Mouse (Mus musculus) gastrocnemius, postnatal 10 days (tissue): ENCODE measurements at regions not wholly inside any gene's neighbourhood (a gene's known extent, or its start where the extent isn't known, plus 50 kb on each side); places are given as distances from the start of the nearest gene placed in this dataset.
A peak's percentile ranks its signal among the peaks of the same experiment; 100 is the strongest.

Experiments used
- DNase-seq: peaks from one replicate; pipeline ENCODE4 v3.0.0; 2021; ENCODE audit warnings: mixed read lengths

DNA sequence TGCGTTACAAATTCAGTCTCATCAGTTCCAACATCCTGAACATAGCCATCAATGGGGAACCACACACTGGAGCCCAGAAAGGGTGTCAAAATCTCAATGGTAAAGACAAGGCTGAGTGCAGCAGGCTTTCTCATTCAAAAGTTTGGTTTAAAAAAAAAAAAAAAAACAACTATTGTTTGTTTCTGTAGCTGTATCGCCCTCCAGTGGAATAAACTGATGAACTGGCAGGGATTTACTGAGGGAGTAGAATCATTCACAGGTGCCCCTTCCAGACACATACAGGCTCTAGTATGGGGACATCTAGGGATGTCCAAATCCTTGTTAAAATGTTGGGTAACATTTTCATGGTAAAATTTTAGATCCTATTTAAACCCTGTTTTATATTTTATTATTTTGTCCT lies 361.6 kb upstream of the Lmcd1 start:
- DNase-seq, result no peak

DNA sequence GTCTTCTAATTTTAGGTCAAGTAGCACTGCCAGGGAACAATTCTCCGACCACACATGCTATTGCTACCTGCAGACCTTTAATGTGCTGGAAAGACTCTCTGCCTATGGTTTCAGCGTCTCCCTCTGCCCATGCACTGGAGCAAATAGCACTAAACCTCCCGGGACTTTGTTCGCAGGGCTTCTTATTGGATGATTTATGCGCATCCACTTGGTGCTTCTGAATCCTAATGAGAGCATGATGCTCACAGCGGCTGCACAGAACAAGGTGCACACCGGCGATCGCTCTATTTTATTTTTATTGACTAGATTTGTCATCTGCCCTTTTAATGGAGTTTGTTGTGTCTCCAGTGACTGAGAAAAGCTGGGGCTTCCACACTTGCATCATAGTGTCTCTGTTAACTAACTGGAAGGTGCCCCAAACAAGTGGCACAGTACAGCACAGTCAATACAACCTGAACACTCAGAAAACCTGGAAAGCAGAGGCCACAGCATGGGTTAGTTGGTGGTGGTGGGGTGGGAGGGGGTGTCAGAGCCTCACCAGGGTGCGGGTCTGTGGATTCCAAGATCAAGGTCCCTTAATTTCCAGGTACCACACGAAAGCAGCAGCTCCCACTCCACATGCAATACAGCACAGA lies 359.7 kb upstream of the Lmcd1 start:
- DNase-seq, result no peak

DNA sequence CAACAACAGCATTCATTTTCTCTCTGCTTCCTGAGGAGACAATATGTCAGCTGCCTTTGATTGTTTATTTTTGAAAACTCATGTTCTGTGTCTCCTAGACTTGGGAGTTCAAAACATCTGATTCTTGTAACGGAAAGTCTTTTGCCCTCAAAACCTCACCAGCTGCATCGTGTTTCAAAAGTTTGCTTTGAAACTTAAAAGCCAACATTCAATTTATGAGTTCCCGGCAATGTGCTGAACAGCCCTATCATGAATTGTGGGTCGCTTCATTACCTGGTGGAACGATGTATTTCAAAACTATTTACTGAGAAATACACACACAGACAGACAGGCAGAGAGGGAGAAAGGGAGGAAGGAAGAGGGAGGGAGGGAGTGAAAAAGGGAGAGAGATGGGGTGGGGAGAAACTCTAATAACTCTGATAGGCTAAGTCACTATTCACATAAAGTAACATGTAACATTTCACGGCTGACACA lies 356.3 kb upstream of the Lmcd1 start:
- no peak for DNase-seq

DNA sequence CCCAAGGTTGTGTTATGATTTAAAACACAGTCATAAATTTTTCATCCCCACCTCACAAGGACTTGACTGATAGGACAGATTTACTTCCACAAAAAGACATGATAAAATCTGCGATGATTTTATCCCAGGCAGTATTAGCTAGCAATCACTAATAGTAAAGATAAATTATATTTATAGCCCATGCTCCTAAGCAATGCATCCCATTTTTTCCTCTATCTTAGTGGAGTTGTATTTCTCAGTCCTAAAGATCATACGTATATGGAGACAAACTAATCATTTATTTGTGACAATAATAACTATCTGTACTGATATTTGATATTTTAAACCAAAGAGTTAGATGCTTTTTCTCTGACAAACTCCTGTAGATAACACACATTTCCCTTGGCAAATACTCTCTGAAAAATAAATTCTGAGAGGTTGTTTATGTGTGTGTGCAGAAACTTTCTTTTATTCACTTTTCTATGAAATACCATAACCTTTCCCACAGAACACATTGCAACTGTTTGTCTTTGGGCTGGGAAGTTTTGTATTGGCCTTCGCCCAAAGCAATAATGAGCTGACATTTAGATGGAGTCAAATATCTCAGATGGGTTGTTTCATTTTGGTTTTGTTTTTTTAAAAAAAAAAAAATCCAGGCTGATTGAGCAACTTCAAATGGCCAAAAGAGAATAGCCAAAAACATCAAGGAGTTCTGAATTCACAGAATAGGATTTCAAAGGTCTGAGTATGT lies 355.5 kb upstream of the Lmcd1 start:
- DNase-seq, result no peak

DNA sequence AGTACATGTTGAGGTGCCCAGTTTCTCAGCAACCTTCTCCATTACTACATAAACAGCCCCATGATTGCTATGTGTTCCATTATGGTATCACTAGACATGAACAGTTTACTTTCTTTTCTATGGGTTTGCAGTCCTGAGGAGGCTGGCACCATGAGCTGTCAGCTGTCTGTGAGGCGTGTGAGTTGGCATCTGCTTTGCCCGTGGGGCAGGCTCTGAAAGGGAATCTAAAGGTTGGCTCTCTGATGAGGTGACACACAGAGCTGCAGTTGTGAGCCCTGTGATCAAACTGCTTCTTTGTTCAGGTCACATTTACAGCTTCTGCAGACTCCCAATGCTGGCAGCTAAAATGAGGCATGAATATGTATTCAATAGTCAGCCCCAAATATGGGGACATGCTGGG lies 341.0 kb upstream of the Lmcd1 start:
- no peak for DNase-seq

DNA sequence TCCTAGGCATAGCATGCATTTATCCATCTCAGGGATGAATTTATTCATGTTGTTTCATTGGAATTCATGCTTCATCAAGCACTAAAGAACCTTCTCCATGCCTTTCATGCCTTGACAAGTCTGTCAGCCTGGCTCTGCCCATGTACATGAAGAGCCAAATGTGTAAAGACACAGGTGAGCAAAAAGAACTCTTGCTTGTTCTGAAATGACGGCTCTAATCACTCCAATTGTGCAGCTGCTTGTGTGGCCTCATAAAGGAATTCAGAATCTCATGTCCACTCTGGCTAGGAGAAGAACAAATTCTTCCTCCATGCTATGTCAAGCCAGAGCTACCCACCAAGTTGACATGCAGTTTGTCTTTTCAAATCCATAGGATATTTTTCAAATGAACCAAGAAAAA lies 319.2 kb upstream of the Lmcd1 start:
- DNase-seq, result no peak

DNA sequence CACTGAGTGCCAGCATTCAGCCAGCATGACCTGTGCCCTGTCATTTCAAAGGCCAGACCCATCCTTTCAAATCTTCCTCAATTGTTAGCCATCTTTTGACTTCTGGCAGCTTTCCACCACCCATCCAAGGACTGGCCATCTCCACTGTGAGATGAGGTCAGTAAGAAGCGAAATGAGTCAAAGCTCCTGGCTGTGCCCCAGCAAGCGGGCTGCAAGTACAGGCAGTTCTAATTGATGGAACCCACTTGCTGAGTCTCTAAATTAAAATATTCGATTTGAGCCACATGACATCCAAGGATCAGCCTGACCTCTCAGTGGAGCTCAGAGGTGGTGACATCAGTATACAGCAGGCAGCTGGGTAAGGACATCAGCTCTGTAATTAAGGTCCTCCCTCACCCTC lies 307.8 kb upstream of the Lmcd1 start:
- no peak for DNase-seq

DNA sequence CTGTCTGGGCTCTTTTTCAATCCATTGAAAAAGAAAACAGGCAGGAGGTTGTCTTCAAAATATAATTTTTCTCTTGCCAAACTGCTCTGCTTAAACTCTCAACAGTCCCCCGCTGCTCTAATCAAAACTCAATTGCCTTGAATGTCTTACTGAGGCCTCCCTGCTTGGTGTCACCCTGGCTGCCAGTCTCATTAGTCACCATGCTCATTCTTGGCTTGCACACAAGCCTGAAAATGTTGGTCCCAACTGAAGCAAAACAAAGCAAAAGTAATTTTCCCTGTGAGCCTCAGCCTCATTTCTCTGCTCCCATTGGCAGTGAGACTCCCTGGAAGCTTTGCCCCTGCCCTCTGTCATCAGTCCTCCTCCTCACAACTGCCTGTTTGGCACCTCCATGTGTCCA lies 288.1 kb upstream of the Lmcd1 start:
- DNase-seq, result no peak

DNA sequence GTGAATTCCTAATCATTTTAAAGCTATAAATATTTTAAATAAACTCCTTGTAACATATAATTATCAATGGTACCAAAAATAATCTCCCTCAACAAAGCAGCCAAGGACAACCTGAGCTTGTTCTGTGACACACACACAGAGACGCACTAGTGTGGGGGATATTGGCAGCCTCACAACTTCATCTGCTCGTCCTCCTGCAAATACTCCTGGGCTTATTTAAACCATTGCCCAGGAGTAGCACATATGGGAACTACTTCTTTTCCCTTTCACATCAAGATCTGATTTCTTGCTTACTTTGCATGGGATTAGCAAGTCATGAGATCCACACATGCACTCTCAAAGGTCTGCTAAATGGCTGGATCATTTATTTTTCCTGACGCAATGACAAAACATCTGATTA lies 277.7 kb upstream of the Lmcd1 start:
- DNase-seq, result no peak

DNA sequence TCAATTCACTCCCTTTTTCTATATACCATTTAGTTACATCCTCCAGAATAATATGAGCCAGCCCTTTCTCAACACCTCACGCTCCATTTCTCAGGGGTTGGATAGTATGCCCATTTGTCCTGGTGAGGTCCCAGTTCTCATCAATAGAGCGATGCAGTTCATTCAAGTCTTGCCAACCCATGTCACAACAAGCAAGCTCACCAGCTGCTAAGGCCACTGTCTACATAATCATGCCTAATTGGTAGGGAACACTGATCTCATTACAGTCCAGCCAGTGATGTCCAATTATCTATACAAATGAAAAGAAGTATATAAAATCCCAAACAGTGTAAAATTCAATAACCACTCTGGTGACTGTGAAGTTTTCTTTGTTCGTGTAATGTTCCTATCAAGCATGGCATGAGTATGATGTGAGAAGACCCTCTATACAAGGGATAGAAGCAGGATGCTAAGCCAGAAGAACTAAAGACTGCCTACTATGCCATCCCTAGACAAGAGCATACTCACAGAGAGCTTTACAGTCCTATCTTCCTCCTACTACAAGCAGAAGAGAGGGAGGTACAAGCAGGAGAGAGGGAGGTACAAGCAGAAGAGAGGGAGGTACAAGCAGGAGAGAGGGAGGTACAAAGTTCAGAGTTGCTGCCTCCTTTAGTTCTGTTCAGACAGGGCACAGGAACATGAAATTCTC lies 269.6 kb upstream of the Lmcd1 start:
- DNase-seq, result no peak

DNA sequence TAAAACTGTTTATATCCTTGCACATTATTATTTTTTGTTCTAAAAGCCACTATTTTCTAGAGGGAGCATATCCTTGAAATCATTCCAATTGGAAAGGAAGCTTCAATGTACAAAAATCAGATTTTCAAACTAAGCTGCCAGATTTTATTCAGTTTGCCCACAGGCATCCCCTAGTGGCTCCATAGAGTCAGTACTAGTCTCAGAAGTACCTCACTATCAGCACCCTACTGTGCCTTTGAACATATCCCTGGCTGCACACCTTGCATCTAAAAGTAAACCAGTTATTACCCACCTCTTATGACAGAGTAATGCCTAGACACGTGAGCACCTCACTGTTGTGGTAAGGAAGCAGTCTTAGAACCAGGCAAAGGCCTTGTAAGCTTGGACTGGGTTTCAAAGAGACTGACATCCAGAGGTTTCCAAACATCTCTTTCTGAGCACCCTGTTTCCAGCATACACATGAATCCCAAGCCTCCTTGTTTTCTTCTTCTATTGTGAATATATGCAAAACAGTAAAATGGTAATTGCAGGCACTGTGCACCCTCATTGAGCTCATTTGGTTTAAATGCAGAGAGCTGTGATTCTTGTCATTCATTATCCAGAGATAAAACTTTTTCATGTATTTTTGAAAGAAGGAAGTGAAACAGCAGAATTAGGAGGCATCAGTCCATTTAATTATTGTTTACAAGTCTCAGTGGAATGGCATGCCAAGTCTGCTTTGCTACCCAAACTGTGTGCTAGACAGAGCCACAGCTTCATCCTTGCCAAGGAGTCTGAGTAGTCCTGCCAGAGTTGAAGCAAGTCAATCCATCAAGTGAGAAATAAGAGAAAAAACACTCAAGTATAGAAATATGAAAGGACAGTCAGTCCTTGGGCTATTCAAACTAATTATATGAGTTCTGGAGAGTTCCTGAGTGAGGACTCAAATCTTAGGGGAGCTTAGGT lies 247.0 kb upstream of the Lmcd1 start:
- no peak for DNase-seq

DNA sequence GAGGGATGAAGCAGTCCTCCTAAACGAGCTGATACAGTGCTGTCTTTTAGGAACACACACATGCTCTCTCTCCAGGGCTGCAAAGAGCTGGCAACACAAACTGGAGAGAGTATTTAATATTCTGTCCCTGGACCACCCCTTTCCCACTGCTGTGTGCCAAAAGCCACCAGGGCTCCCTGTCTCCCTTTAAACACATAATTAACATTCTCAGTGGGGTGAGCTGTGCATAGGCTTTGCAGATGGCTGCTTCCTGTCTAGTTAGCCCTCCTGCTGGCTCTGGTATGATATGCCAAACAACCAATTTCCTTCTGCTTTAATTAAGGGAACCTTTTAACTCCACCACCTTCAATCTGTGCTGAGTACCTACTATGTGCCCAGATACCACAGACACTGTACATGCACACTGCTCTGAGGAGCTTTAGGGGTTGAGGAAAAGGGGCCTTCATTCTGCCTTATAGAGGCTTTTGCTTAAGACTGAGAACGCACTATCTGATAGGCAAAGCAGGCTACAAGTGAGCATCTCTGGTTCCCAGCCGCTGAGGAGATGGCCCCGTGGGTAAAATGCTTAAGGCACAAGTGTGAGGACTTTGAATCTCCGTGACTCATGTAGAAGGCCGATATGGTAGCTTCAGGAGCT lies 222.9 kb upstream of the Lmcd1 start:
- DNase-seq, result no peak

DNA sequence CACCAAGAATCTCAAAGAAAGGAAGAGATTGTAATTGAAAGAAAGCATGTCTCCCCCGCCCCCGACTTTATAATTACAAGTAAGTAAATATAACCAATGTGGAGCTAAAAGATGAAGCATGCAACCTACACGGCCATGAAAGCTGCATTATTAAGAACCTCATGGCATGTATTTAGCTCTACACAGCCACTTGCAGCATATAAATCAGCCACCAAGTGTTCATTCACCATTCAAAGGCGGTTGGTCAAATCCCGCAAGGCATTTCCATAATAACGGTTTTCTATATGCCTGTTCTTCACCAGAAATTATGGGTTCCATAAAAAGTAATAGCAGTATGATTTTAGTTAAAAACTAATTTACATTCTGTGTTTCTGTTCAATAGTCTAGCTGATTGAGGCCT lies 221.4 kb upstream of the Lmcd1 start:
- DNase-seq, result no peak

DNA sequence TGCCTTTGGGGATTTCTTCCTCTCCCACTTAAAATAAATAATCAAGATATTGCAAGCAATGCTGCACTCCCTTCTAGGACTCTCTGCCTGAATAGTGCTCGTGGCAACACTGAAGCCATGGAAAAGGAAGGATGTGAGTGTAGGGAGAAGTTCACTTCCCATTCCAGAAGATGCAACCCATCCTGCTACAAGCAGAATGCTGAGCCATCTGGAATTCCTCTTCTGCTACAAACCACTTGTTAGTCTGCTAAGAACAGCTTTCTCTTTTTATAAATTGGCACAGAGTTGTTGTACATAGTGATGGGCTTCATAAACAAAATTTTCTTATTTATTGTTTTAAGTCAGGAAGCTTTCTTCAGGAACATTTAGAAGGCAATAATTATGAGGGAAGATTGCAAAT lies 215.7 kb upstream of the Lmcd1 start:
- DNase-seq, result no peak

DNA sequence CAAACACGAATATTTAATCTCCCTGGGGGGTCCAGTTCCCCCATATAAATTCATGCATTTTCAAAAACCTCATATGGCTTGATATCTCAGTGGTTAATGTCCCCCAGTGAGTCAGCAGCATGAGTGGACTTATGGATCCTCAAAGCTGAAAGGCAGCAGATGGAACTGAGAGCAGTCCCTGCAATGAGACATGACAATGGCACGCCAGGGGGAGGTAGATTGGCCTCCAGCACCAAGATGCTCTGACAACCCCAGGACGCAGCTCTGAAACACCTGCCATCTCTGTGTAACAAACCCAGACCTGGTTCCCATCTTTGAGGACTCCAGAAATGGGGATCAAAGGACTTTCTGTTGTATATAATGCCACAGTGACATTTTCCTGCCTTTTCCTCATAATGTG lies 210.6 kb upstream of the Lmcd1 start:
- DNase-seq, result no peak

DNA sequence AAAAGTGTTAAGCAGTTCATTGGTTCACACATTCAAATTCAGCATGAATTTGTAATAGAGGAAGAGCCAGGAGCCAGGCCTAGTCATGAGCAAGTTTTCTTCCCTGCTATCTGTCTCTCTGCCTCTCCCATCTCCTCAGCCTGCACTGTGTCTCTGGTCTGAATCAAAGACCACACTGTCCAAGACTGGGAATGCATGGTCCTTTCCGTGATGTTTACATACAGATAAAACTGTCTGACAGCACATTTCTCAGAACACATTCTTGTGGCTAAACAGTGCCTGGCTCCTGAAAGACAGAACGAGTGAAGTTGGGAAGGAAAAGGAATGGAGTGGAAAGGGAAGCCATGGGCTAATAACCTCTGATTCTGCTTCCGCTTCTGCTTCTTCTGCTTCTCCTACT lies 183.0 kb upstream of the Lmcd1 start:
- no peak for DNase-seq

DNA sequence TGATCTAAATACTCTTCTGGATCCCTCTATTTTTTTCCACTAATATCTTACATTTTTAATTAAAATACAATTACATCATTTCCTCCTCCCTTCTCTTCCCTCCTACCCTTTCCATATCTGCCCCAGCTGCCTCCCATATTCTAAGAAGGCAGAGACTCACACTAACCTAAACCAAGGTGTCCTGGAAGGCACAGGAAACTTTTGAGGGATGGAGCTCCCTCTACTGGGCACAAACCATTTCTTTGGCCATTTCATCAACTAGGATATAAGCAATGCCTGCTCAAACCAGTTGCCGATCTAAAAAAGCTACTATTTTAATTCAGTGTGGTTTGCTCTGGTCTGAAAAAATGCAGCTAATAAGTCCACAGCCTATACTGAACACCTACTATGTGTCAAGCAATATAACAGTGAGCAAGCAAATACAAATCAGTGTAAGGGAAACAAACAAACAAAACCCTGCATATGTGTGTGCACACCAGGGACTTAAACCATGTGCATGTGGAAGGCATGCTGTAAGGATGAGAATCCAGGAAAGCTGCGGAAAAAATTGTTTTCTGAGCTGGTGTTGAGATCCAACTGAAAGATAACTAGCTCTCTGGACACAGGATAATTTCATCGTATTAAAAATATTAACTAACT lies 182.3 kb upstream of the Lmcd1 start:
- DNase-seq, result peak; percentile 13

DNA sequence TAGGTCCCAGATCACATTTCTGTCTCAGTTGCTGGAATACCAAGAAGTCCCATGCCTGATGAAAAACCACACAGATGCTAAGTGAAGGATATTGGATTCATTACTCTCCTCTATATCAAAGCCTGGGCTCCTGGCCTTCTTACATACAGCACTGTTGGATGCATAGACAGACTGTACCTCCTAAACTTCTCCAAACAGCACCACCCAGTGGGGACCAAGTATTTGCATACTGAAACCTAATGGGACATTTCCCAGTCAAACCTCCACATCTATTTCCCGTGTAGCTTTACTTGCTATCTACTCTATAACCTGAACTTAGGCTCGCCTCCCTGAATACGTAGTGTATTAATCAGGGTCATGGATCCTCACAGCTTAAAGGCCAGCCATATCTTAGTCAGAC lies 180.3 kb upstream of the Lmcd1 start:
- no peak for DNase-seq

DNA sequence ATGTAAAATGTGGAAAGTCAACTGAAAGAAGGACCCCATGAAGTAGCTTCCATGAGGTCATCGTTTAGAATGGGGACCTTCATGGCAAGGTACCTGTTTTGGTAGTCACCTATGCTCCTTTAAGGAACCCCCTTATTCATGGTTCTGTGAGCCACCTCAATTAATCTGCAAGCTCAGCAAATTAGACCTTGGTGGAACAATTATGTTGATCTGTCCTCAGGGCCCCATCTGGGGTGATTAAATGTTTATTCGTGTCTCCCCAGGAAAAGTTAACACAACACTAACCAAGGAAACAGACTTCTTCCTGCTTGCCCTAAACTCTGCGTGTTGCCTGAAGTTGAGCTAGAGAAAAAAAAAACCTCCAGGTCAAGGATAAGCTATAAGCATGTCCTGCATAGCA lies 175.9 kb upstream of the Lmcd1 start:
- DNase-seq, result no peak

DNA sequence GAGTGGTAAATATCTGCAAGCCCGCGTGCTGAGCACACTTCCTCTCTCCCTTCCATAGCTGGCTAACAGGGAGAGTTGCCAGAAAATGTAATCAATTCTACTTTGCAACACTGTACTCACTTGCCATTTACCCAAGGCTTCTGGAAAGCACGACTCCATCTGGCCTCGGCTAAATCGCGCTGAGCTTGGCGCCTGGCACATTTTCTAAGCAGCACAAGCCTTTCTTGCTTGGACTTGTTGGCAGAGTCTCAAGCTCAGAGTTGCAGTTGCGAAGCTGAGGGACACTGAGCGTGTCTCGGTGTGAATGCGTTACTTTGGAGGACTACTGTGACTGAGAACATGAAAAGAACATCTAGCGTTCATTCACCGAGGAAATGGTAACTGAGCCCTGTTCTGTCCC lies 164.9 kb upstream of the Lmcd1 start:
- no peak for DNase-seq

DNA sequence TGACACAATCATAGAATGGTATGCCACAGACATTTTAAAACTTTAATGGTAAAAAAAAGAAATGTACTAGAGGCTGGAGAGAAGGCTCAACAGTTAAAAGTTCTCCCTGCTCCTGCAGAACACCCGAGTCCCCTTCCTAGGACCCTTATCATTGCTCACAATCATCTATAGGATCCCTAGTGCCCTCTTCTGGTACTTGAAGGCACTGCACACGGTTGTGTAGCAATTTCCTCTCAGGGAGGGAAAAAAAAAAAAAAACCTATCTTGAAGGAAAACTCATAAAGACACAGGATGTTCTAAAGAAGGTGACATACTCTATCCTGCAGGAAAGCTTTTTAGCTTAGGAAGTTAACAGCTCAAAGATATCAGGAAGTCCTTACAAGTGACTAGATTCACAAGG lies 154.4 kb upstream of the Lmcd1 start:
- no peak for DNase-seq

DNA sequence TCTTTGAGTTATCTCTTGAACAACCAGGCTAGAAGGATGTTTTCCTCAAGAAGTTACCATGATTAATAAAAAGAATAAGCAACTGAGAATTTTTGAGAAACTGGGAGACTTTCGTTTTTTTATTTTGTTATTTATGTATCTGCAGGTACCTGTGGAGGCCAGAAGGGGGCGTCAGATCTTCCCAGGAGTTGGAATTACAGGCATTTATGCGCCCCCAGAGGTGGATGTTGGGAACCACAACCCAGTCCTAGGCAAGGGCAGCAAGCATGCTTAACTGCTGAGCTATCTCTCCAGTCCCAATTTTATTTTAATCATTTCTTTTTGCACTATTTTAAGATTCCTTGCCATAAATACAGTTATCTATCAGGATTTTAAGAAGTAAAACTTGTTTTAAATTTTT lies 140.0 kb upstream of the Lmcd1 start:
- DNase-seq, result peak; percentile 44
